Mouse (Mus musculus): Measurements from ENCODE around the gene 2200002D01Rik.

- TF ChIP-seq CTCF (IDR thresholded peaks at IDR 0.05; ENCODE audit: borderline replicate concordance, extremely low read depth, insufficient read depth, insufficient read length): no peak
- TF ChIP-seq POLR2A (IDR thresholded peaks at IDR 0.05; ENCODE audit: borderline replicate concordance, extremely low read depth, insufficient read depth, insufficient read length, poor library complexity, severe bottlenecking): no peak
These were observed 36.3 kb upstream of the 2200002D01Rik start for GRCm38 (mm10) chr7:29284523-29284922.

All from brain, embryonic 14.5 days (tissue).